Mouse (Mus musculus): ENCODE measurements around the gene Tmem266. TPM values are rescaled to one million over a fixed set of nuclear protein-coding genes. Genes with fewer than 3 reads are reported as not detected.

The Tmem266 gene
- total RNA-seq, 2 experiments from 2014 or later: not detected

GRCm38 (mm10) chr9:55328151-55328918 lies 1.6 kb downstream of the Tmem266 start:
- ATAC-seq (replicated peaks; ENCODE audit: poor library complexity): no peak

GRCm38 (mm10) chr9:55329401-55329800 lies 2.7 kb downstream of the Tmem266 start:
- ATAC-seq (replicated peaks; ENCODE audit: poor library complexity): no peak

GRCm38 (mm10) chr9:55332476-55332875 lies 5.8 kb downstream of the Tmem266 start:
- ATAC-seq (replicated peaks; ENCODE audit: poor library complexity): no peak

GRCm38 (mm10) chr9:55332949-55333348 lies 6.2 kb downstream of the Tmem266 start:
- ATAC-seq (replicated peaks; ENCODE audit: poor library complexity): no peak

- no peak for ATAC-seq (replicated peaks; ENCODE audit: poor library complexity)
Measured at GRCm38 (mm10) chr9:55344165-55344564, 17.5 kb downstream of the Tmem266 start.

GRCm38 (mm10) chr9:55345332-55345731 lies 18.6 kb downstream of the Tmem266 start:
- no peak for ATAC-seq (replicated peaks; ENCODE audit: poor library complexity)

- ATAC-seq (replicated peaks; ENCODE audit: poor library complexity): no peak
Measured at GRCm38 (mm10) chr9:55348664-55349063, 22.0 kb downstream of the Tmem266 start.

GRCm38 (mm10) chr9:55354686-55355085 lies 28.0 kb downstream of the Tmem266 start:
- ATAC-seq (replicated peaks; ENCODE audit: poor library complexity): no peak

GRCm38 (mm10) chr9:55355270-55355834 lies 28.6 kb downstream of the Tmem266 start:
- no peak for ATAC-seq (replicated peaks; ENCODE audit: poor library complexity)

GRCm38 (mm10) chr9:55357164-55357563 lies 30.5 kb downstream of the Tmem266 start:
- ATAC-seq (replicated peaks; ENCODE audit: poor library complexity): no peak

GRCm38 (mm10) chr9:55360372-55360771 lies 33.7 kb downstream of the Tmem266 start:
- no peak for ATAC-seq (replicated peaks; ENCODE audit: poor library complexity)

- ATAC-seq (replicated peaks; ENCODE audit: poor library complexity): no peak
Measured at GRCm38 (mm10) chr9:55360861-55361260, 34.1 kb downstream of the Tmem266 start.

- 0 out of 2 replicates have a peak, but pooled peaks have one; percentile 29 for ATAC-seq (replicated peaks; ENCODE audit: poor library complexity)
Measured at GRCm38 (mm10) chr9:55361969-55362368, 35.3 kb downstream of the Tmem266 start.

- ATAC-seq (replicated peaks; ENCODE audit: poor library complexity): no peak
Measured at GRCm38 (mm10) chr9:55363707-55364106, 37.0 kb downstream of the Tmem266 start.

- no peak for ATAC-seq (replicated peaks; ENCODE audit: poor library complexity)
Measured at GRCm38 (mm10) chr9:55368011-55368410, 41.3 kb downstream of the Tmem266 start.

- ATAC-seq (replicated peaks; ENCODE audit: poor library complexity): no peak
Measured at GRCm38 (mm10) chr9:55371908-55372307, 45.2 kb downstream of the Tmem266 start.

- peak; percentile 57 for ATAC-seq (replicated peaks; ENCODE audit: poor library complexity)
Measured at GRCm38 (mm10) chr9:55377603-55378250, 51.0 kb downstream of the Tmem266 start.

GRCm38 (mm10) chr9:55381456-55381855 lies 54.7 kb downstream of the Tmem266 start:
- no peak for ATAC-seq (replicated peaks; ENCODE audit: poor library complexity)

GRCm38 (mm10) chr9:55382441-55382840 lies 55.7 kb downstream of the Tmem266 start:
- ATAC-seq (replicated peaks; ENCODE audit: poor library complexity): peak; percentile 75

- ATAC-seq (replicated peaks; ENCODE audit: poor library complexity): no peak
Measured at GRCm38 (mm10) chr9:55386117-55386516, 59.4 kb downstream of the Tmem266 start.

- ATAC-seq (replicated peaks; ENCODE audit: poor library complexity): peak; percentile 66
Measured at GRCm38 (mm10) chr9:55387862-55388505, 61.3 kb downstream of the Tmem266 start.

All from megakaryocyte progenitor cell, adult 5-6 weeks (primary cell).